1 mouse cellular context compared by ENCODE assay signal in the genomic region with DNA sequence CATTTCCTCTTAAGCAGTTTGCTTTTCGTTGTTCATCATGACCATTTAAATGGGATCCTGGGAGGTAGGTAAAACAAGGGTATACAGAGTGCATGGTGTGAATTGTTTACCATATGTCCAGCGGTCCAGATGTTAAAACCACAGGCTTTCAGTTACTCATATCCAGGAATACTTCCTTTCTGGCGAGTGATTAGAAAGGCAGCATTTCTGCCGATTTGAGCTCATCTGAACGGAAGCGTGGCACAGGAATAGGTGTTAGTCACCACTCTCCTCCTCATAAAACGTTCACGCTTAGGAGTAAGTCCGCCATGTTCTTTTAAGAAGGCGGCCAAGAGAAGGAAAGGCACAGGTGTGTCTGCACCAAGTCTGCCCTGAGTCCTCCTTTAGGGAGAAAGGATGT.
TF ChIP-seq lines count a peak whose summit lies in the region.

No protein-coding gene starts in this region.

TF ChIP-seq in myocyte, 11 proteins besides CTCF, POLR2A, EP300 and RAD21 (continued from another document):
- no peak for TF ChIP-seq REST (IDR thresholded peaks at IDR 0.05; ENCODE audit: insufficient read depth, insufficient read length)
- no peak for TF ChIP-seq POLR2AphosphoS2 (IDR thresholded peaks at IDR 0.05; ENCODE audit: insufficient read length, low read depth)
TF ChIP-seq in myocyte: peak in this region for 0.
